Mouse (Mus musculus) megakaryocyte, embryonic 14.5 days (primary cell): ENCODE measurements around the gene Csdc2.
"Not testable (repeated sequence)": the region's sequence is repeated elsewhere in the genome, so short reads cannot be mapped to it uniquely, and the experiment has no call there.

Experiments used
- FLI1 ChIP-seq: IDR thresholded peaks from 2 replicates; pipeline ENCODE4 v1.6.1; 2012; ENCODE audit warnings: low read length, inconsistent platforms, mixed read lengths
- GATA1 ChIP-seq: IDR thresholded peaks from 3 replicates; pipeline ENCODE4 v1.6.1; 2012; ENCODE audit warnings: mixed read lengths, low read length, inconsistent platforms, borderline replicate concordance

- not testable (repeated sequence) for TF ChIP-seq GATA1, FLI1
Measured at GRCm38 (mm10) chr15:81969635-81970034, 33.1 kb downstream of the Csdc2 start.
